Mouse (Mus musculus) retina, postnatal 1 day (tissue): ENCODE measurements around the gene Nme9.

Experiments used
- DNase-seq: peaks from one replicate; pipeline ENCODE4 v3.0.0-alpha.2; 2012

Nme9 gene

DNA sequence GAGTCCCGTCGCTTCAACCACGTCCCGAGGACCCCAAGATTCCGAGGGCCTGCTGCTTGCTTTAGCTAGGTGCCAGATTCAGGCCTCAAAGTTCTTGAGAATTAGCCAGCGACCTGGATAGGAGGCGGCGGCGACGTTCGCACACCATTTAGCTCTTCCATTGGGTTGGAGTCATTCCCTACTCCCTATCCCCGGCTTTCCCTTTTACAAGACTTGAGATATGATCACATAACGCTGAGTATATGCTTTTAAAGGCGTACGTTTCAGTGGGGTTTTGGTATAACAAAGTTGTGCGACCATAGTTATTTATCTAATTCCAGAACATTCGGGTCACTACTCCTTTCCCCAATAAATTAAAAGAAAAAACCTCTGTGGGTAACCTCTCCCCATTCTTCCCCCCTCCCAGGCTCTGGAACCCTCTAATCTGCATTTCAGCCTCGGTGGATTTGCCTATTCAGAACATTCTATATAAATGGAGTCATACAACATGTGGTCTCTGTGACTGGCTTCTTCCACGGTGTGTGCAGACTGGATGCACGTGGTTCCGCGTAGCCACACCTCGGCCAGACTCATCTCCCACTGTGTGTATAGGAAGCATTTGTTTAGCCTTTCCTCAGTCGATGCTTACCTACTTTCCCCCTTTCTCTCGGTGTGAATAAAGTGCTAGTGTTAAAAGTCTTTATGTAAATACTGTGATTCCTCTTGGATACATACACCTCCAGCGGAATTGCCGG, 14.1 kb upstream of the Nme9 start, which contains the start of gene Mras:
TSS of gene Mras (minus strand) at position 351 of the 734 bp plus-strand sequence.
- no peak for DNase-seq

DNA sequence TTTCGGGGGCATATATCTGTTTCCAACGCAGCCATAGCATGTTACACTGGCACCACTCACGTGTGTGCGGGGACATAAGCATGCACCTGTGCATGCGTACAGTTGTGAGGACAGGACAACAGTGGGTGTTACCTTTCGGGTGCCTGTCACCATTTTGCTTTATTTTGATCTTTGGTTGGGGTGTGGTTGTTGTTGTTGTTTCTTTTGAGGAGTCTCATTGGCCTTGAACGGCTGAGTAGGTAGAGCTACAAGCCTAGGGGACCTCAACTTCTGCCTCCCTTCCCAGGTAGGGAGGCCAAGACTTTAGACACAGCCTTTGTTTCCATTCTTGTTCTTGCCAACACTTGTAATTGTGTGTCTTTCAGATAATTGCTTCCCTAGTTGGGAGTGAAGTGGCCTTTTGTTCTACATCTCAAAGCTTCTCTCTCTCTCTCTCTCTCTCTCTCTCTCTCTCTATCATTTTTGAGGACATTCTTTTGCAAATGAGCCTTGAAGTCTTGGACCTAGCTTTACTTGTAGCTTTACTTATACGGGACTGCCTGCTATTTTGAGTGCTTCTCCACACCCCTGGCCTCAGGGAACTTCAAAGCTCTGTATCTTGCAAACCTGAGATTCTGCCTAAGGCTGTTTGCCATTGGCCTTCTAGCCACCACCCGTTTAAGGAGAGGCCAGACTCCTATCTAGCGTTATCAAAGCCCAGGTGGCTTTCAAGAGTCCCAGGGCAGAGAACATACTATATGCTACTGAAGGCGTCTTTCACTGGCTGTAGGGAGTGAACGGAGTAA, 13.3 kb upstream of the Nme9 start:
- no peak for DNase-seq

DNA sequence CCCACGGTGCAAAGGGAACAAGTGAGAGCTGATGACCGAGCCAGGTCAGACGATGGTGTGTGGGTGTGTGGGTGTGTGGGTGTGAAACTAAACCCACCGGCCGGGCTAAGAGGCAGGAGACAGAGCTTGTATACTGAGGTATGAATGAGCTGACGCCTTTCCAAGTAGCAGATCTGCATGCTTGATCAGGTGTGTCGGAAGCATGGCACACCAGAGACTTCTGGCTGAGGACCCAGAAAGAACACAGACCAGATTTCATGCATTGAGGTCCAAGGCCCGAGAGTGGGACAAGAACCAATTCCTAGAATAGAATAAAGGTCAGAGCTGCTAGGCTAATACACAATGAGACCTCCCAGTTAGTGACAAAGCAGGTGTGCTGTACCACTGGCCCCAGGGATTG, 12.2 kb upstream of the Nme9 start:
- no peak for DNase-seq

DNA sequence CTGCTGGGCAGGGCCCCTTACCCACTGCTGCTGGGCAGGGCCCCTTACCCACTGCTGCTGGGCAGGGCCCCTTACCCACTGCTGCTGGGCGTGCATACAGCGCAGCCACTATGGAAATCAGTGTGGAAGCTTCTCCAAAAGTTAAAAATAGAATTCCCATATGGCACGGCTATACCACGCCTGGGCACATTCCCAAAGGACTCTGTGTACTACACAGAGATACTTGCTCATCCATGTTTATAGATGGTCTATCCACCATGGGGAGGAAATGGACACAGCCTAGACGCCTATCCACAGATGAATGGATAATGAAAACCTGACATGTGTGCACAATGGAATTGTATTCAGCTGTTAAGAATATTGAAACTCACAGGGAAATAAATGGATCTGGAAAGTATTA, 10.3 kb upstream of the Nme9 start:
- DNase-seq, result no peak

DNA sequence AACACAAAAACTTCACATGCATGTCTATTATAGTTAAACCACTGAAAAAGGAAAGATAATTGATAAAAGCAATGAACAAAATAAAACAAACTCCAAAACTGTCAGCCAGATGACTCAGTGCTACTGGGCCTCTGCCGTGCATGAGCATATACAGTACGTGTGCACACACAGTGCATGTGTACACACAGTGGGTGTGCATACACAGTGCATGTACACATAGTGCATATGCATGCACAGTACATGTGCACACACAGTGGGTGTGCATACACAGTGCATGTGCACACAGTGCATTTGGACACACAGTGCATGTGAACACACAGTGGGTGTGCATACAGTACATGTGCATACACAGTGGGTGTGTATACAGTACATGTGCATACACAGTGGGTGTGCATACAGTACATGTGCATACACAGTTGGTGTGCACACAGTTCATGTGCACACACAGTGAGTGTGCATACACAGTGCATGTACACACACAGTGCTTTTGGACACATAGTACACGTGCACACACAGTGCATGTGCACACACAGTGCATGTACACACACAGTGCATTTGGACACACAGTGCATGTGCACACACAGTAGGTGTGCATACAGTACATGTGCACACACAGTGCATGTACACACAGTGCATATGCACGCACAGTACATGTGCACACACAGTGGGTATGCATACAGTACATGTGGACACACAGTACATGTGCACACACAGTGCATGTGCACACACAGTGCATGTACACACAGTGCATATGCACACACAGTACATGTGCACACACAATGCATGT, 9.4 kb upstream of the Nme9 start:
- no peak for DNase-seq

DNA sequence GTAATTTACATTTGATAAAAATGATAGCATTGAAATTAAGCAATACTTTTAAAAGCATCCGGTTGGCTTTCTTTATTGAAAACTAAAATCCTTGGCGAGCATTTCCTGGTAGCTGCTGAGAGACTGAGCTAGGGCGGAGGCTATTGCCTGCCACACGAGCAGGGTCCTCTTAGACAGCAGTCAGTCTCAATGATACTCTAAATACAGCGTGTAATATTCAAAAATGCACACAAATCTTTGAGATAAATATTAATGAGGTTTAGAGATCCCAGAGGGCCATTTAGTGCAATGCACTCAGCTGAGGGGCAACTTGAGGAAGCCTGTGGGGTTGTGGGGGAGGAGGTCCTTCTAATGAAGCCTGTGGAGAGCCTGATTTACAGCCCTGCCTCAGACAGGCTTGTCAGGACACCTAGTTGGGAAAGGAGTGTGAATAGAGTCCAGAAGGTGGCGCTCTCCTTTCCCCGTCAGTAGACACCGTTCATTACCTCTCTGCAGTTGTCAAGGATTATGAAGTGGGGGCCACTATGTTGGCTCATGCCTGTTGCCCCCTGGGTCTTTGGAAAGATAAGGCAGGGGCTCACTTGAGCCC, 6.6 kb upstream of the Nme9 start:
- peak; percentile 73 for DNase-seq

DNA sequence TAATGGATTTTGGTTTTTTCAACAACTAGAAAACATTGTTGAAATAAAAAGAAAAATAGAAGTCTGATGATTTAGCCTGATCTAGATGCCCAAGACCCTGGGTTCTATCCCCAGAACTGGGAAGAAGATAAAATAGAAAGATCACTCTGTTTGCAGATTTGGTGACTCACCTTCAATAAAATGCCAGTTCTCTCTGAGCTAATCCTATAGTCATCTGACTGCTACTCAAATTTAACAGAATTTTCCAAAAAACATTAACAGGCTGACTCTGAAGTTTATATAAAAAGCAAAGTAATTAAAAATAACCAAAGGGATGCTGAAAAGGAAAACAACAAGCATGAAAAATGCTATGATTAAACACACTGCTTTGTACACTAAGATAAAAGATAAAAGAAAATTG, 5.0 kb upstream of the Nme9 start:
- DNase-seq, result no peak

DNA sequence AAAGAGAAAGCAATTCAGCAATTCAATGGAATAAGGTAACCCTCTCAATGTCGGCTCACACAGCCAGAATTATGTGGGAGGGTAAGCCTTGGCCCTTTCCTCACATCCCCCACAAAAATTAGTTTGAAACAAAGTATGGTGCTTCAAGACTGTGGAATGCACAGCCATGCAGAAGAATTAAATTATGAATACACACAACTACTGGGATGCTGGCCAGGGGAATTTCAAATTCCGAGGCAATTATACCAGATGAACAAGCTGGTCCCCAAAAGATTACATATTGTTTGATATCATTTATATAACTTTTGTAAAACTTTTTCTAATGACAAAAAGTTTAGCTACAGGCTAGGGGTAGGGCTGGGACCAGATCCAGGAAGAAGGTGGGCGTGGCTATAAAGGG, 4.0 kb upstream of the Nme9 start:
- DNase-seq, result peak; percentile 91

DNA sequence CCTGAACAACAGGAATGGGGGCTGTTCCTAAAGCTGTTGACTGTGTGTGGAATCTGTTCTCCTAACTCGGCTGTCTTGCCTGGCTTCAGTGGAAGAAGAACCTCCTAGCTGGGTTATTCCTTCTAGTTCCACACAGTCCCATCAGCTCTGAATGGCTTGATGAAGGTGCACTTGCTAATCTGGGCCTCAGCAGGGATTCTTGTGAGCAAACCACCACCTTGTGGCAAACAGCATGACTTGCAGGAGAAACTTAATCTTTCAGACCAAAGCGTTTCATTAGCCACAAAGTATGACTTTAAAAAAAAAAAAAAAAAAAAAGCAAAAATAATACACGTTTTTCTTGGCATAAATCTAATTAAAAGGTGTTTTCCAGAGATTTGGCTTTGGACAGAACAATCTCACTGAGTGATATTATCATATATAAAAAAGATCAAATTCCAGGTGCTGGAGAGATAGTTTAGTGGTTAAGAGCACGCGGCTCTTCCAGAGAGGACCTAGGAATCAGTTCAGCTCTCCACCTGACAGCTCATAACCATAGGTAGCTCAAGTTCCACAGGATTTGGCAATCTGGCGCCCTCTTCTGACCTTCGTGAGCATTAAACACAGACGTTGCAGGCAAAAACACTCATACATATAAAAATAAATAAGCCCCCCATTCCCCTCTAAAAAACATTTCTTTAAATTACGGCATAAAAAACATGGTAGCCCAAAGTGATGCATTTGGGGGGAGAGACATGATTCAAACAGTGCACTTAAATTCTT, 1.2 kb upstream of the Nme9 start:
- DNase-seq, result peak; percentile 66

DNA sequence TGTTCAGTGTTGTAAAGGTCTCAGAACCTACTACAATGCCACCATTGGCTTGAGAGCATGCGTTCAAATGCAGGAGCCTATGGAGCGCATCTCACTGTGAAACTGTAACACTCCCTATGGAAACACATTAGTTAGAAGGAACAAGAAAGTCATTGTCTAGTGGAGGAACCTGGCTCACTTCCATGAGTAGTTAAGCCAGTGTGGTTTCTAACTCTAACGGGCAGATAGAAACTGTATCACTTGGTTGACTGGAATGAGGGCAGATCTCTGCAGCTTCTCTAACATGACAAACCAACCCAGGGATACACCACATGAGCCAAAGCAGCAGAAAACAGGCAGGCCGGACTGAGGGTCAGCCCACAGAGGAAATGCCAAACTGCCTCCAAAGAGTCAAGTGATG, 2.9 kb downstream of the Nme9 start:
- peak; percentile 58 for DNase-seq

DNA sequence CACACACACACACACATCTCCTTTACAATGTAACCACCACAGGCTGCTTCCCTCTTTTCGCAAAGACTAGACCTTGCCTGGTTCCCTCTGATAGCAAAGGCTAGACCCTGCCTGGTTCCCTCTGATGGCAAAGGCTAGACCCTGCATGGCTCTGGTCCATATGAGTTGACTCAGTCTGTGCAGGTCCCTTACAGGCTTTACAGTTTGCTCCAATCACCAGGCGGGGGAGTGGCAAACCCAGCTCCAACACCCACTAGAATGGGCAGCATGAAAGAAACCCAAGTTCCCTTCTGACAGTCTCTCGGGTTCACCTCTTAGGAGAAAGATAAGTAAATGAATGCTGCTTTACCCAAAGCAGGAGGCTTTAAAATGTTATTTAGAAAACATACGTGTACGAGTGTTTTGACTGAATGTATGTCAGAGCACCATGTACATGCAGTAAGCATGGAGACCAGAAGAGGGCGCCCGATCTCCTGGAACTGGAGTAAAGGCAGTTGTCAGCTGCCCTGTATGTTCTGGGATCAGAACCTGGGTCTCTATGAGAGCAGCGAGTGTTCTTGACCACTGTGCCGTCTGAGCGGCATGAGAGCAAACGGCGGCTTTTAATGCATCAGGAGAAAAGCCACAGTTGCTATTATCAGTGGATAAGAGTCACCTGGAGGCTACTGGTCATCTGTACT, 7.4 kb downstream of the Nme9 start:
- DNase-seq, result peak; percentile 76

DNA sequence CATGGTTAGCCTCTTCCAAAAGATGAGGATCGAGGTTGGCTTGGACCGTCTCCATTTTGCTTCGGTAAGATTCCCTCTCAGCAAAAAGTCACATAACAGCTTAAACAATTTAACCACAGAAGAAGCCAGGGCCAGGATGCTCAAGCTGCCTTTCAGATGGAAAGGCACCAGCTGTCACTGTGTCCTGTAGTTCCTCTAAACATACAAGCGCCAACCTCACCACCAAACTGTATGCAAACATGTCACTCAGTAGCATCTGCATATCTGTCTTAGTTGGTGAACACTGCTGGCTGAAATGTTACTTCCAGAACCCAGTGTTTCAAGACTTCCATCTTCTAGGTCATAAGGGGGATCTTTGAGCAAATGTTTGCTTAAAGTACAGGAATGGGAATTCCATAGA, 8.5 kb downstream of the Nme9 start:
- DNase-seq, result no peak

DNA sequence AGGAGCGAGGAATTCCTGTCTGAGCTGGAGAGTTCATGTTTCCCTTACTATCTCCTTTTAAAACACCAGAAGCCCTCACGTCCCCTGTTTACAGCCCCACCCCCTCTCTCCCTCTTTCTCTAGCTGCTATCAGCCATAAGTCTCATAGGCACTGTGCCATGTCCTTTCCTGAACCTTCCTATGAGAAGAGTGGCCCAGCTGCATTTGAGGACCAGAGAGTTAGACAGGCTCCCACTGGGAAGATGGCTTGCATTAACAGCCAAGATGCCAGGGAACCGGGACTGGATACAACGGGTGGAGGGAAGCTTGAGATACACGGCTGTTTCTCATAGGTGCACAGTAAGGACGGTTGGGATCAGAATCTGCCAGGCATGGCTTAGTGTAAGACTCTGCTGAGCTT, 13.6 kb downstream of the Nme9 start:
- no peak for DNase-seq

DNA sequence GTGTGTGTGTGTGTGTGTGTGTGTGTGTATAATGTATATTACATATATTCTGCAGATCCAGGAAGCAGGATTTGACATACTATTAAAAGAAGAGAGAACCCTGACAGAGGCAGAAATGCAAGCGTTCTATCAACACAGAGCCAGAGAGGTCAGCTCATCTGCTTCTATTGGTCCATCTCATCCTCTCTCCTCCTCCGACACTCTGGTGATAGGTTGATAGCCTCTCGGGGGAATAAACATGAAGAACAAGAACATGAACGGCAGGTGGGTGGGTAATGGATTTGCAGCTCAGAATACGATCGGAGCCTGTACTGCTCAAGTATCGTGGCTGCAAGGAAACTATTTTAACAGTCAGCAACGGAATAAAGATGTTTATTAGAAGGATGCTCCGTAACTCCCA, 17.3 kb downstream of the Nme9 start:
- DNase-seq, result no peak

DNA sequence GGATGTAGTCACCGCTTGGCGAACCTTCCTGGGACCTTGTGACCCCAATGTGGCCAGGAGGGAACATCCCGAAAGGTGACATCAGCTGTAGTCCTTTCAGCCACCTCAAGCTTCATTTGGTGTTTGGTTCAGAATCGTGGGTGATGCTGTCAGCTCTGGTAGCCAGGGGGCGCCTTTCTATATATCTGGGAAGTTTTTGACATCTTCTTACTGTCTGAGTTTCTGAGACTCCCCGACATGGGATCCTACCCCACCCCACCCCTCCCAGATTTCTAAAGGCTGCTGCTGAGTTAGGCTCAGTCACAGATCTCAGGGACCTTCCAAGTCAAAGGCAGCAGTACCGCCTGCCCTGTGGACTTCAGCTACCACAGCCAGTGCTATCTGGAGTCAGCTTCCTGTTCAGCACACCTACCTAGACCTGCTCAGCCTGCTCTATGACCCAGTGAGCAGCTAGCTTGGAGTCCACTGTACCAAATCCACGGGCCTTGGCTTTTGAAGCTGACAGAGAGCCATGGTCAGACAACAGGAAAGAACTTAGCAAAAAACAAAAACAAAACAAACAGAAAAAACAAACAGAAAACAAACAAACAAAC, 18.5 kb downstream of the Nme9 start:
- peak; percentile 38 for DNase-seq

DNA sequence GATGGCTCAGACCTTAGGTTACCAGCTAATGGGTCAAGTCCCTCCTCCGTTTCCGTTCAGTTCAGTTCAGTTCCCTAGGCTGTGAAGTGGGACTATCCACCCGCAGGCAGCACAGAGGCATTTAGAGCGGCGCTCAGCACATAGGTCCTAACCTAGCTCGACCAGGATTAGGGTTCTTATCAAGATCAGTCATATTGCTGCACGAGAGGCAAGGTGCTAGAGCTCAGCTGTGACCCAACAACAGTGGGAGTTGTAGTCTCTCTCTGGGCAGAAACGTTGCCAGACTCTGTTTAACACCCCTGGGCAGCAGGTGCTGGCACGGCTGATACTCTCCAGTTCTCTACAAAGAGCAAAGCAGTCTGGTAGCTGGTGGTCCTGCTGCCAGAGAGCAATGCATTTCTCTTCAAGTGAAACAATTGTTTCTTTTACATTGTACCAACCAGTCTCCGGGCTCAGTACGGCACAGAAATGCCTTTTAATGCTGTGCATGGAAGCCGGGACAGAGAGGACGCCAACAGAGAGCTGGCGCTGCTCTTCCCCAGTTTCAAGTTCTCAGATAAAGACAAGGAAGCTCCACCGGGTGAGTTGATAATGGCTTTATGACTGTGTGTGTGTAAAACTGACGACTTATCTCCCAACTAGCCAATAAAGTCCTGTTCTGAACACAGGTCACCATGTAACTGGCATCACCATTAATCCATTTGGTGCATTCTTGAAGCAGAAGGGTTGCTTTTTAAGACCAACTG, 19.2 kb downstream of the Nme9 start:
- DNase-seq, result no peak

DNA sequence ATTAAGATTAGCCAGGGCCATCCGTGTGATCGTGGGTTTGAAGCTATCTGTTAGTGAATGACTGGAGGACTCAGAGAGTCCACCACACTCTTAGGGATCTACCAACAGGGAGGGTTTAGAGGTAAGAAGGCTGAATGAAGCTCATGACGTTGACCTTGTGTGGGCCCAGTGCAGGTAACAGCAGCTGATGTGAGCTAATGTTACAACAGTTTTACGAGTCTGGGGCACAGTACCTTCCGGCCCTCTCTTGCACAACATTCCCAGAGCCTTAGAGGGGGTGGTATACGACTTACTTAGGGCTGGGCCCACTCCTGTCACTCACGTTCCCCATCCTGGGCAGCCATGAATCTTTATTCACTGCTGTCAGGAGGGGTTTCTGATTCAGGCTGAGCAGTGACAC, 20.1 kb downstream of the Nme9 start:
- DNase-seq, result no peak

DNA sequence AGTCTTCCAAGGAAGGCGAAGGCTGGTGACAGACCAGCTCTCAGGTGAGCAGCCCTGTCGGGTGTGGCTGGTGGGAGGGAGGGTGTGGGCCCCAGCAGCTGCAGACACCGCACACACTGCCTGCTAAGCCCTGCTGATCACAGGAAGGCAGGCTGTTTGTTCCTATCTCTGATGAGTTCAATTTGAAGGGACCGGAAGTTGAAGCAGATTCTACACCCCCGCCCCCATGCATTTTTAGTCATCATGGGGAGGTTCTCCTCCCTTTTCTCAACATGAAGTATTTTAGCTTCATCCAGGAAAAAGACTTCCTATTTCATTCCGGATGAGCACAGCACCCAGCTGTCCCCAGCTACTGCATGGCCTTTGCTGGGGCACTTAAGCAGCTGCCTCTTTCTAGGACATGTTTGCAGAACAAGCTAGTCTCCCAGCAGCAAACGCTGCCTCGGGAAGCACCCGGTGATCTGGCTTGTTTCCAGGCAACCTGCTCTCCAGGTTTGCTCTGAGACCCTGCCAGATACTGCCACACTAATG, 28.0 kb downstream of the Nme9 start:
- no peak for DNase-seq

DNA sequence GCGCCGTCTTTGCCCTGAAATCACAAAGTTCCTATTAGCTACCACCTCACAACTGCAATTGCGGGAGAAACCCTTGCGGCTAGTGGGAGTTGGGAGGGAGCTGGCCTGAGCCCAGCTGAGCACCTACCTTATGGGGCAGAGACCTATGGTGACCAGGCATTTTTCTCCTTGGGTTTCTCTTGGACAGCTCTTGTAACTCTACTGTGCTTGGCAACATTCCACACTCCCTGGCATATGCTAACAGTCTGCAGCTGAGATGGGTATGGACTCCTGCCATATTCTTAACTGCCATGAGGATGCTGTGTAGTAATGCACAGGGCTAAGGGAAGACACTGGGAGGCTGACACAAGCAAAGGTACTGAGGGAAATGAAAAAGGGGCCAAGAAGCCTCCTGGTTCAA, 29.5 kb downstream of the Nme9 start:
- no peak for DNase-seq

DNA sequence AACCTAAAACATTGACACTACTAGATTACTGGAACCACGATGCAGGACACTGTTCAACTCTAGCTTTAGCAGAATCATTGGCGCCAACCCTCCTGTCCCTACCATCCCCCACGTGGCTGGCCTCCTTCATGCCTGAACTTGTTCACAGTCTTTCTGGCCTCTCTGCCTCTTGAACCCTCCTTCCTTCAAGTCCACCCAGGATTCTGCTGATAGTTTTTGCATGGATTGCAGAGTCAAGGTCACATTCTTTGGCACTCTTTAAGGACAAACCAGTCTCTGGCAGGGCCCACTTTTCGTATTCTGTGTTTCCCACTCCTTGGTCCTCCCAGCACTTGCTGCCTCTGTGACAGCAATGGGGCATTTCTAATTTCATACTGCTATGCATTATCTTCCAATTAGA, 31.9 kb downstream of the Nme9 start:
- DNase-seq, result no peak

DNA sequence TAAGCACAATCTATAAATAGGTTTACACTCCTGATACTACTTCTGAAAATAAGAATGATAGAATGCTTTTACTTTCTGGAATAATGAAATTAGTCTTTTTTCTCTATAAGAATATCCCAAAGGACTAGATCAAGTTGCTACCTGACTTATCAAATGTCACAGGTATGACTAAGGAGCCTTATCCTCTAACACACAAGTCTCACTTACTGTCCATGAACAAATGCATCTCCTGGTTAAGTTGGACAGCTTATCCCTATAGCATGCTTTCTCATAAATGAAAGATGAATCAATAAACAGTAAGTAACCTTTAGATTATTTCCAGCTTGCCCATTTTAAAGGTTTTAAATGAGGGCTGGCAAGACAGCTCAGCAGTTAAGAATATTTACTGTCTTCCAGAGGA, 33.4 kb downstream of the Nme9 start:
- DNase-seq, result no peak
